Mouse (Mus musculus): ENCODE data around the gene Crocc2.

Crocc2 gene

DNA sequence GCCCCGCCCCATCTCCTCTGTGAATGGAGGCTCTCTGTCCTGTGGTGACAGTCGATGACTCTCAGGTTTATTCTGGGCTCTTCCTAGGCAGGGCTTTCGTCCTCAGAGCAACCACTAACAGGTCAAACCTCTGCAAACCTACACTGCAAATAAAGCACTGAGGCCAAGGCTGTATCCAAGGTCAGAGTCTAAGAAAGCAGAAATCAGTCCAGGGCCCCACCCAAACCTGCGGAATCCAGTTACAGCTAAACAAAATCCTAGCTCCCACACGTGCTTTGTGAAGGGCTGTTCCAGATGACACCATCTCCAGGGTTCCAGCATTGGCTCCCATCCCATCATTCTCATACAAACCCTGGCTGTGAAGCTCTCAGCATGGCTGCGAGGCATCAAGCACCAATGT is 107.0 kb downstream of the Crocc2 start:
- no peak for DNase-seq

DNA sequence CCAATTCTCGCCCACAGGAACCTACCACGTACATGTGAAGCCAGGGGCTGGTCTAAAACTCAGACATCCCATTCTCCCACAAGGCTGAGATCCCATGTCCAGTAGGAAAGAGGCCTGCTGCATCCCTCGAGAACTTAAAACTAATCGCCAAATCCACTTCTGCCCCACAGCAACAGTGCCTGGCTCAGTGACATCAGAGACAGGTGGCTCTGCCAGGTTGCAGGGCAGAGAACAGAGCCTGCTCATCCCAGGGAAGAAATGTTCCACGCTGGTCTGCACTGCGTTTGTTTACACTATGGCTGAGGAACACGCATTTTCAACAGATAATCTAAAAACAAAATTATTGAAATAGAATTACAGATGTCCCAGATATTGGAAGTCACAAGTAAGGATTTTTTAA is 108.5 kb downstream of the Crocc2 start:
- no peak for DNase-seq

All from embryo, embryonic 11 days (tissue).